Mouse (Mus musculus) spleen, postnatal 4 days (tissue): ENCODE measurements around the gene Gm49388.
"Not testable (repeated sequence)": the region's sequence is repeated elsewhere in the genome, so short reads cannot be mapped to it uniquely, and the experiment has no call there.

Source experiments
- DNase-seq, 2 experiments: peaks; one replicate each; pipeline ENCODE4 v3.0.0; 2022; ENCODE audit warnings: low spot score in 2 of 2

Gm49388 gene

GRCm38 (mm10) chr7:127768346-127768996 lies 16.9 kb upstream of the Gm49388 start:
- DNase-seq, result peak; percentile 51 to 74

- peak; percentile 75 to 79 for DNase-seq
Measured at GRCm38 (mm10) chr7:127768997-127769593, 16.3 kb upstream of the Gm49388 start.

GRCm38 (mm10) chr7:127769651-127770038 lies 15.8 kb upstream of the Gm49388 start, which contains the start of gene Orai3:
TSS of gene Orai3 (plus strand) at chr7:127769815.
- peak; percentile 84 to 91 for DNase-seq

- DNase-seq, result no peak
Measured at GRCm38 (mm10) chr7:127770039-127770905, 15.1 kb upstream of the Gm49388 start.

GRCm38 (mm10) chr7:127771262-127771661 lies 14.1 kb upstream of the Gm49388 start:
- DNase-seq, result no peak

GRCm38 (mm10) chr7:127772080-127772479 lies 13.3 kb upstream of the Gm49388 start:
- DNase-seq, result no peak

- DNase-seq, result no peak
Measured at GRCm38 (mm10) chr7:127772557-127772956, 12.9 kb upstream of the Gm49388 start.

GRCm38 (mm10) chr7:127773664-127774384 lies 11.6 kb upstream of the Gm49388 start:
- DNase-seq, result peak; percentile 81 to 90

- not testable (repeated sequence) for DNase-seq
Measured at GRCm38 (mm10) chr7:127775837-127776236, 9.6 kb upstream of the Gm49388 start.

- DNase-seq, result peak; percentile 88 to 96
Measured at GRCm38 (mm10) chr7:127776426-127776825, 9.0 kb upstream of the Gm49388 start, which contains the start of gene Setd1a. TSS of gene Setd1a (plus strand) at chr7:127776670.

GRCm38 (mm10) chr7:127776878-127777473 lies 8.4 kb upstream of the Gm49388 start:
- peak; percentile 97 to 98 for DNase-seq

GRCm38 (mm10) chr7:127777474-127778266 lies 7.7 kb upstream of the Gm49388 start:
- DNase-seq, result peak; percentile 60 to 87

GRCm38 (mm10) chr7:127778350-127778749 lies 7.1 kb upstream of the Gm49388 start:
- no peak for DNase-seq

- DNase-seq, result no peak
Measured at GRCm38 (mm10) chr7:127797076-127797845, 11.9 kb downstream of the Gm49388 start.

- DNase-seq, result no peak
Measured at GRCm38 (mm10) chr7:127798591-127798990, 13.2 kb downstream of the Gm49388 start.

- DNase-seq, result no peak
Measured at GRCm38 (mm10) chr7:127799211-127799610, 13.8 kb downstream of the Gm49388 start.

GRCm38 (mm10) chr7:127799738-127800137 lies 14.3 kb downstream of the Gm49388 start:
- DNase-seq, result no peak

- peak; percentile 83 to 93 for DNase-seq
Measured at GRCm38 (mm10) chr7:127800435-127801009, 15.1 kb downstream of the Gm49388 start, which contains the start of gene Hsd3b7. TSS of gene Hsd3b7 (plus strand) at chr7:127800604.

GRCm38 (mm10) chr7:127801010-127801621 lies 15.7 kb downstream of the Gm49388 start:
- no peak for DNase-seq
